8 mouse cellular contexts compared by ENCODE assay signal in genomic region chr19:37991399-37992183, GRCm38 (mm10). TPM values are rescaled to one million over a fixed set of nuclear protein-coding genes. Genes with fewer than 3 reads are reported as not detected.
DNase-seq lines count a peak whose midpoint lies in the region; ATAC-seq lines count a peak whose summit lies in the region.

No protein-coding gene starts in this region.

- H3K9ac ChIP-seq in forebrain, embryonic 14.5 days (ENCODE audit: low read length): no peak overlapping the region
- no peak overlapping the region for H3K9ac ChIP-seq in liver, embryonic 11.5 days (ENCODE audit: low read depth, low read length)

- no peak overlapping the region for H3K4me3 ChIP-seq in forebrain, embryonic 14.5 days (ENCODE audit: low read depth, low read length)
- H3K4me3 ChIP-seq in liver, embryonic 11.5 days (ENCODE audit: low read depth, low read length): no peak overlapping the region

- no peaks in the 10 kb centered on the region for H3K9me3 ChIP-seq in forebrain, embryonic 14.5 days (replicated peaks; ENCODE audit: control insufficient read depth, low read length)
- no peaks in the 10 kb centered on the region for H3K9me3 ChIP-seq in liver, embryonic 11.5 days (ENCODE audit: control insufficient read depth, low read length)

- peak overlapping the region; percentile 31; the same call in 1 of the 2 replicates for H3K4me2 ChIP-seq in forebrain, embryonic 14.5 days (ENCODE audit: low read length)
- no peak overlapping the region for H3K4me2 ChIP-seq in liver, embryonic 11.5 days

- H3K27ac ChIP-seq in forebrain, embryonic 14.5 days (ENCODE audit: low read depth, low read length): peak overlapping the region; percentile 74
- H3K27ac ChIP-seq in liver, embryonic 11.5 days (ENCODE audit: low read depth, low read length): no peak overlapping the region

- peaks cover 5% of the 10 kb centered on the region for H3K4me1 ChIP-seq in forebrain, embryonic 14.5 days (ENCODE audit: control insufficient read depth, insufficient read depth, low read length)
- no peaks in the 10 kb centered on the region for H3K4me1 ChIP-seq in liver, embryonic 11.5 days (replicated peaks; ENCODE audit: control insufficient read depth, insufficient read depth, low read length)

- no peaks in the 10 kb centered on the region for H3K36me3 ChIP-seq in forebrain, embryonic 14.5 days (ENCODE audit: control insufficient read depth, insufficient read depth, low read length)
- H3K36me3 ChIP-seq in liver, embryonic 11.5 days (ENCODE audit: control insufficient read depth, insufficient read depth, low read length): no peaks in the 10 kb centered on the region

- DNase-seq in adrenal gland, postnatal 14 days: peak; percentile 10
- no peak for DNase-seq in adrenal gland, postnatal 4 days (ENCODE audit: low spot score in 2 of 2)
- peak; percentile 50 for DNase-seq in A20 (ENCODE audit: low read depth, low spot score)
- DNase-seq in forebrain, embryonic 14.5 days (ENCODE audit: low spot score): peak; percentile 95
- DNase-seq in layer of hippocampus, adult 9-10 months (ENCODE audit: low spot score): peak; percentile 60
- DNase-seq in right cerebral cortex, adult 2 months (ENCODE audit: low spot score in 2 of 2): peak; percentile 71 to 82
- no peak for DNase-seq in urinary bladder, postnatal 4 days (ENCODE audit: low spot score in 2 of 2)
- DNase-seq in liver, embryonic 11.5 days (ENCODE audit: low spot score): no peak

- WGBS in forebrain, embryonic 14.5 days: 29% methylated on average over 7 of the region's 7 CpGs
- WGBS in liver, embryonic 11.5 days: 53% methylated on average over 7 of the region's 7 CpGs

- no peaks in the 10 kb centered on the region for H3K27me3 ChIP-seq in forebrain, embryonic 14.5 days (replicated peaks; ENCODE audit: control insufficient read depth, insufficient read depth, low read length)
- H3K27me3 ChIP-seq in liver, embryonic 11.5 days (replicated peaks; ENCODE audit: control insufficient read depth, insufficient read depth, low read length): no peaks in the 10 kb centered on the region

- ATAC-seq in forebrain, embryonic 14.5 days: peak; percentile 93
- no peak for ATAC-seq in liver, embryonic 11.5 days (replicated peaks; ENCODE audit: low FRiP score)

RNA-seq across cellular contexts. Expression of gene Myof, which starts 51.8 kb away (rescaled TPM):
- total RNA-seq in adrenal gland, postnatal 14 days (2021): 17.2 and 20.7 TPM in 2 replicates
- 10 to 100 TPM; 19.7 to 24.6 TPM for total RNA-seq in adrenal gland, postnatal 4 days (2021)
- polyA plus RNA-seq in forebrain, embryonic 14.5 days (2014; fragmentation: Nextera tagmentation; extraction: Ambion mirVana): 1.4 and 2.5 TPM in 2 replicates
- 3.0 and 4.4 TPM in 2 replicates for polyA plus RNA-seq in liver, embryonic 11.5 days (2014; fragmentation: Nextera tagmentation; extraction: Ambion mirVana)

Comparison
In these comparisons a context has a peak if more than half of its experiments do, and no peak if none do; other contexts are left out.
1. DNase-seq: peak in adrenal gland, postnatal 14 days (single experiment), A20 (single experiment), forebrain, embryonic 14.5 days (single experiment), layer of hippocampus, adult 9-10 months (single experiment) and right cerebral cortex, adult 2 months (2 of 2); none in adrenal gland, postnatal 4 days (0 of 2), urinary bladder, postnatal 4 days (0 of 2) and liver, embryonic 11.5 days (single experiment).